Mouse (Mus musculus): Measurements from ENCODE around the gene Efcab3. TPM values are rescaled to one million over a fixed set of nuclear protein-coding genes. Genes with fewer than 3 reads are reported as not detected.

The Efcab3 gene
- polyA plus RNA-seq, 1 experiment: 1.5 TPM

GRCm38 (mm10) chr11:105145211-105145610 is 81.8 kb downstream of the Efcab3 start:
- TF ChIP-seq POLR2A (IDR thresholded peaks at IDR 0.05; ENCODE audit: extremely low read depth, insufficient read depth, low read length) (no peak), CTCF (IDR thresholded peaks at IDR 0.05; ENCODE audit: extremely low read depth, insufficient read depth, low read length) (no peak)
- no peak overlapping the region for H3K27ac ChIP-seq (ENCODE audit: insufficient read depth, low read length)
- H3K4me1 ChIP-seq (ENCODE audit: control insufficient read depth, insufficient read depth, low read length): no peaks in the 10 kb centered on the region
- no peak overlapping the region for H3K4me3 ChIP-seq (ENCODE audit: insufficient read depth, low read length)

GRCm38 (mm10) chr11:105146593-105146992 is 83.2 kb downstream of the Efcab3 start, which contains the start of gene Gm10842:
TSS of gene Gm10842 (plus strand) at chr11:105146893.
- Histone ChIP-seq H3K4me3 (ENCODE audit: insufficient read depth, low read length) (no peak within 1 kb of the TSS), H3K4me1 (ENCODE audit: control insufficient read depth, insufficient read depth, low read length) (no peaks in the 10 kb centered on the region)
- no peak for TF ChIP-seq CTCF (IDR thresholded peaks at IDR 0.05; ENCODE audit: extremely low read depth, insufficient read depth, low read length)
- TF ChIP-seq POLR2A (IDR thresholded peaks at IDR 0.05; ENCODE audit: extremely low read depth, insufficient read depth, low read length): no peak

GRCm38 (mm10) chr11:105149353-105149752 is 86.0 kb downstream of the Efcab3 start:
- Histone ChIP-seq H3K4me3 (ENCODE audit: insufficient read depth, low read length) (no peak overlapping the region), H3K4me1 (ENCODE audit: control insufficient read depth, insufficient read depth, low read length) (no peaks in the 10 kb centered on the region), H3K27ac (ENCODE audit: insufficient read depth, low read length) (no peak overlapping the region)
- no peak for TF ChIP-seq POLR2A (IDR thresholded peaks at IDR 0.05; ENCODE audit: extremely low read depth, insufficient read depth, low read length)
- no peak for TF ChIP-seq CTCF (IDR thresholded peaks at IDR 0.05; ENCODE audit: extremely low read depth, insufficient read depth, low read length)

More at GRCm38 (mm10) chr11:105146593-105146992, 83.2 kb downstream of the Efcab3 start, which contains the start of gene Gm10842:
- no peak within 1 kb of the TSS for H3K27ac ChIP-seq (ENCODE audit: insufficient read depth, low read length)

- H3K4me1 ChIP-seq (ENCODE audit: control insufficient read depth, insufficient read depth, low read length): no peaks in the 10 kb centered on the region
- H3K27ac ChIP-seq (ENCODE audit: insufficient read depth, low read length): no peak overlapping the region
- TF ChIP-seq CTCF (IDR thresholded peaks at IDR 0.05; ENCODE audit: extremely low read depth, insufficient read depth, low read length) (no peak), POLR2A (IDR thresholded peaks at IDR 0.05; ENCODE audit: extremely low read depth, insufficient read depth, low read length) (no peak)
- H3K4me3 ChIP-seq (ENCODE audit: insufficient read depth, low read length): no peak overlapping the region
Measured at GRCm38 (mm10) chr11:105149766-105150165, 86.4 kb downstream of the Efcab3 start.

- Histone ChIP-seq H3K27ac (ENCODE audit: insufficient read depth, low read length) (no peak overlapping the region), H3K4me1 (ENCODE audit: control insufficient read depth, insufficient read depth, low read length) (no peaks in the 10 kb centered on the region), H3K4me3 (ENCODE audit: insufficient read depth, low read length) (no peak overlapping the region)
- TF ChIP-seq CTCF (IDR thresholded peaks at IDR 0.05; ENCODE audit: extremely low read depth, insufficient read depth, low read length): no peak
- TF ChIP-seq POLR2A (IDR thresholded peaks at IDR 0.05; ENCODE audit: extremely low read depth, insufficient read depth, low read length): no peak
Measured at GRCm38 (mm10) chr11:105150691-105151090, 87.3 kb downstream of the Efcab3 start.

GRCm38 (mm10) chr11:105151226-105152016 is 88.0 kb downstream of the Efcab3 start:
- Histone ChIP-seq H3K4me1 (ENCODE audit: control insufficient read depth, insufficient read depth, low read length) (no peaks in the 10 kb centered on the region), H3K27ac (ENCODE audit: insufficient read depth, low read length) (no peak overlapping the region), H3K4me3 (ENCODE audit: insufficient read depth, low read length) (no peak overlapping the region)
- TF ChIP-seq POLR2A (IDR thresholded peaks at IDR 0.05; ENCODE audit: extremely low read depth, insufficient read depth, low read length): no peak
- TF ChIP-seq CTCF (IDR thresholded peaks at IDR 0.05; ENCODE audit: extremely low read depth, insufficient read depth, low read length): no peak

- Histone ChIP-seq H3K4me1 (ENCODE audit: control insufficient read depth, insufficient read depth, low read length) (no peaks in the 10 kb centered on the region), H3K4me3 (ENCODE audit: insufficient read depth, low read length) (no peak overlapping the region)
Measured at GRCm38 (mm10) chr11:105152017-105152300, 88.6 kb downstream of the Efcab3 start.

GRCm38 (mm10) chr11:105152357-105152899 is 89.0 kb downstream of the Efcab3 start:
- Histone ChIP-seq H3K4me3 (ENCODE audit: insufficient read depth, low read length) (no peak overlapping the region), H3K27ac (ENCODE audit: insufficient read depth, low read length) (no peak overlapping the region), H3K4me1 (ENCODE audit: control insufficient read depth, insufficient read depth, low read length) (no peaks in the 10 kb centered on the region)
- TF ChIP-seq CTCF (IDR thresholded peaks at IDR 0.05; ENCODE audit: extremely low read depth, insufficient read depth, low read length) (no peak), POLR2A (IDR thresholded peaks at IDR 0.05; ENCODE audit: extremely low read depth, insufficient read depth, low read length) (no peak)

More at GRCm38 (mm10) chr11:105152017-105152300, 88.6 kb downstream of the Efcab3 start:
- no peak overlapping the region for H3K27ac ChIP-seq (ENCODE audit: insufficient read depth, low read length)
- TF ChIP-seq CTCF (IDR thresholded peaks at IDR 0.05; ENCODE audit: extremely low read depth, insufficient read depth, low read length) (no peak), POLR2A (IDR thresholded peaks at IDR 0.05; ENCODE audit: extremely low read depth, insufficient read depth, low read length) (no peak)

- H3K4me1 ChIP-seq (ENCODE audit: control insufficient read depth, insufficient read depth, low read length): no peaks in the 10 kb centered on the region
- no peak for TF ChIP-seq POLR2A (IDR thresholded peaks at IDR 0.05; ENCODE audit: extremely low read depth, insufficient read depth, low read length)
- no peak for TF ChIP-seq CTCF (IDR thresholded peaks at IDR 0.05; ENCODE audit: extremely low read depth, insufficient read depth, low read length)
- H3K4me3 ChIP-seq (ENCODE audit: insufficient read depth, low read length): no peak overlapping the region
- H3K27ac ChIP-seq (ENCODE audit: insufficient read depth, low read length): no peak overlapping the region
Measured at GRCm38 (mm10) chr11:105153068-105153833, 89.9 kb downstream of the Efcab3 start.

Measured in cortical plate, adult 2 months (tissue).